Mouse (Mus musculus) CH12.LX (cell line): ENCODE data around the gene Sall4. TPM values are rescaled to one million over a fixed set of nuclear protein-coding genes. Genes with fewer than 3 reads are reported as not detected.

Source experiments
- DNase-seq: peaks from one replicate; pipeline ENCODE4 v3.0.0-alpha.2; 2013; ENCODE audit errors: extremely low read depth
- H3K27ac ChIP-seq: 2 replicates; pipeline ENCODE4 v1.5.1; 2012; ENCODE audit warnings: low read depth, mild to moderate bottlenecking, control low read depth, moderate library complexity; ENCODE audit not compliant: insufficient read depth
- H3K27me3 ChIP-seq: replicated peaks from 2 replicates; pipeline ENCODE3; 2012; ENCODE audit warnings: inconsistent platforms
- H3K36me3 ChIP-seq, 2 experiments: replicated peaks in 1 of 2; 2 replicates each; pipeline versions ENCODE3 to v1.6.1; 2012; ENCODE audit warnings: inconsistent platforms in 1 of 2, low read length in 1 of 2, mild to moderate bottlenecking in 1 of 2, mixed read lengths in 1 of 2, moderate library complexity in 1 of 2; ENCODE audit not compliant: control insufficient read depth in 1 of 2, insufficient read depth in 1 of 2
- H3K4me1 ChIP-seq, 2 experiments: 2 replicates each; pipeline ENCODE4 v1.6.1; 2012; ENCODE audit warnings: inconsistent platforms in 1 of 2, moderate library complexity in 1 of 2; ENCODE audit not compliant: insufficient read depth in 2 of 2, control insufficient read depth in 1 of 2
- H3K4me2 ChIP-seq: 2 replicates; pipeline ENCODE4 v1.6.1; 2012; ENCODE audit warnings: low read depth, mild to moderate bottlenecking, control low read depth; ENCODE audit not compliant: poor library complexity, insufficient read depth, severe bottlenecking
- H3K4me3 ChIP-seq, 3 experiments: fragments of 150-350 bp in 1 of 3; sonication (generic) in 1 of 3; replicated peaks in 1 of 3; 2 replicates each; pipeline versions ENCODE3 to v1.5.1; 2011 to 2012; ENCODE audit warnings: low read depth in 2 of 3, low read length in 2 of 3, mild to moderate bottlenecking in 2 of 3, moderate library complexity in 2 of 3, control low read depth in 1 of 3, improper control_type of control experiment in 1 of 3, inconsistent platforms in 1 of 3, mixed read lengths in 1 of 3; ENCODE audit not compliant: poor library complexity in 1 of 3
- H3K79me2 ChIP-seq: replicated peaks from 2 replicates; pipeline ENCODE4 v1.6.1; 2012; ENCODE audit warnings: mild to moderate bottlenecking, moderate library complexity; ENCODE audit not compliant: control insufficient read depth, poor library complexity, insufficient read depth, severe bottlenecking; ENCODE audit errors: extremely low read depth
- H3K9ac ChIP-seq: 2 replicates; pipeline ENCODE4 v1.6.1; 2012; ENCODE audit warnings: low read depth, mild to moderate bottlenecking, control low read depth, moderate library complexity; ENCODE audit not compliant: insufficient read depth
- H3K9me3 ChIP-seq: replicated peaks from 2 replicates; pipeline ENCODE3; 2012; ENCODE audit warnings: low read length, inconsistent platforms, mixed read lengths
- BHLHE40 ChIP-seq: IDR thresholded peaks from 2 replicates; pipeline ENCODE4 v1.6.1; 2011; ENCODE audit warnings: mild to moderate bottlenecking, low read depth, low read length, improper control_type of control experiment
- CHD2 ChIP-seq: IDR thresholded peaks from 2 replicates; pipeline ENCODE4 v1.6.1; 2011; ENCODE audit warnings: low read length, improper control_type of control experiment
- E2F4 ChIP-seq: IDR thresholded peaks from 2 replicates; pipeline ENCODE4 v1.6.1; 2011; ENCODE audit warnings: low read depth, low read length, improper control_type of control experiment; ENCODE audit not compliant: insufficient replicate concordance
- IRF4 ChIP-seq: IDR thresholded peaks from 2 replicates; pipeline ENCODE4 v1.6.1; 2014; ENCODE audit warnings: low read depth, mild to moderate bottlenecking, inconsistent platforms, low read length, improper control_type of control experiment
- JUN ChIP-seq: IDR thresholded peaks from 2 replicates; pipeline ENCODE4 v1.6.1; 2011; ENCODE audit warnings: low read depth, mild to moderate bottlenecking, low read length, improper control_type of control experiment, moderate library complexity; ENCODE audit not compliant: insufficient read depth
- MAZ ChIP-seq: IDR thresholded peaks from 2 replicates; pipeline ENCODE4 v1.6.1; 2012; ENCODE audit warnings: low read depth, mild to moderate bottlenecking, inconsistent platforms, low read length, improper control_type of control experiment, moderate library complexity
- NELFE ChIP-seq: IDR thresholded peaks from 2 replicates; pipeline ENCODE4 v1.6.1; 2011; ENCODE audit warnings: low read depth, low read length, improper control_type of control experiment
- NRF1 ChIP-seq: IDR thresholded peaks from 2 replicates; pipeline ENCODE4 v1.6.1; 2014; ENCODE audit warnings: low read depth, mild to moderate bottlenecking, inconsistent platforms, low read length, improper control_type of control experiment, moderate library complexity
- PAX5 ChIP-seq: IDR thresholded peaks from 2 replicates; pipeline ENCODE4 v1.6.1; 2012; ENCODE audit warnings: low read length, inconsistent platforms, mixed read lengths
- POLR2A ChIP-seq: IDR thresholded peaks from 2 replicates; pipeline ENCODE4 v1.6.1; 2011; ENCODE audit warnings: low read depth, mild to moderate bottlenecking, improper control_type of control experiment, low read length
- POLR2AphosphoS2 ChIP-seq: IDR thresholded peaks from 2 replicates; pipeline ENCODE4 v1.6.1; 2011; ENCODE audit warnings: low read depth, low read length, improper control_type of control experiment
- RCOR1 ChIP-seq: conservative IDR thresholded peaks from 2 replicates; pipeline ENCODE4 v1.6.1; 2012; ENCODE audit warnings: low read depth, mild to moderate bottlenecking, inconsistent platforms, low read length, improper control_type of control experiment
- UBTF ChIP-seq: IDR thresholded peaks from 2 replicates; pipeline ENCODE4 v1.6.1; 2012; ENCODE audit warnings: low read depth, mild to moderate bottlenecking, inconsistent platforms, low read length, improper control_type of control experiment, moderate library complexity
- USF1 ChIP-seq: IDR thresholded peaks from 2 replicates; pipeline ENCODE4 v1.6.1; 2014; ENCODE audit warnings: low read depth, mild to moderate bottlenecking, inconsistent platforms, low read length, improper control_type of control experiment
- USF2 ChIP-seq: conservative IDR thresholded peaks from 2 replicates; pipeline ENCODE4 v1.6.1; 2011; ENCODE audit warnings: low read depth, low read length, improper control_type of control experiment
- ZNF384 ChIP-seq: IDR thresholded peaks from 2 replicates; pipeline ENCODE4 v1.6.1; 2012; ENCODE audit warnings: low read depth, low read length, improper control_type of control experiment, inconsistent platforms
- dilution Hi-C: fragments of 300-500 bp; cut with MboI; formaldehyde crosslinking; loops from 2 replicates; pipeline ENCODE4 v1.14.3; 2020; ENCODE audit warnings: low sequenced_read_pairs; ENCODE audit not compliant: extremely low pct_unique_long_range_greater_than_20kb, extremely low pct_ligation_motif_present
- in situ Hi-C: fragments of 300-500 bp; cut with MboI; formaldehyde crosslinking; loops from 3 replicates; pipeline ENCODE4 v1.14.3; 2019; ENCODE audit warnings: low sequenced_read_pairs, low pct_ligation_motif_present, low pct_unique_long_range_greater_than_20kb, mixed read lengths
- polyA plus RNA-seq: library from polyadenylated mRNA; unstranded; fragments of >175 nt; gene quantifications from 2 replicates; pipeline ENCODE4 v1.2.1, GENCODE M21; 2012; ENCODE audit warnings: low read depth; ENCODE audit not compliant: insufficient read length
- total RNA-seq, 2 experiments: library from RNA; depleted of rRNA; stranded (reverse); fragments of 300-350 nt in 1 of 2; fragments of >200 nt in 1 of 2; gene quantifications; 2 replicates each; pipeline ENCODE4 v1.2.3; 2012 to 2014

Sall4 gene
- total and polyA plus RNA-seq, 3 experiments, result not detected

- Histone ChIP-seq H3K4me2 (no peak overlapping the region), H3K9me3 (peaks cover 18% of the 10 kb centered on the region), H3K79me2 (no peaks in the 10 kb centered on the region), H3K27ac (no peak overlapping the region), H3K4me1 (peaks cover 0 to 6% of the 10 kb centered on the region in 2 experiments; a peak in 2 of 4 replicates), H3K27me3 (peaks cover 59% of the 10 kb centered on the region), H3K36me3 (no peaks in the 10 kb centered on the region), H3K9ac (no peak overlapping the region), H3K4me3 (no peak overlapping the region)
- in situ Hi-C loops, result no loop called here
- TF ChIP-seq POLR2AphosphoS2, result no peak
- no peak for TF ChIP-seq IRF4
- no peak for TF ChIP-seq UBTF
- TF ChIP-seq POLR2A, result no peak
- TF ChIP-seq PAX5, result no peak
- TF ChIP-seq CHD2, result no peak
- no peak for TF ChIP-seq BHLHE40
- no peak for TF ChIP-seq USF2
- TF ChIP-seq NRF1, result no peak
- TF ChIP-seq ZNF384, result no peak
- no peak for TF ChIP-seq MAZ
- dilution Hi-C loops, result no loop called here
- DNase-seq, result no peak
These were observed 2.6 kb downstream of the Sall4 start for GRCm38 (mm10) chr2:168765065-168765681.

- H3K27ac ChIP-seq, result no peak overlapping the region
- peaks cover 0 to 6% of the 10 kb centered on the region in 2 experiments; a peak in 2 of 4 replicates for H3K4me1 ChIP-seq
- no peak overlapping the region for H3K4me3 ChIP-seq
- no peak for TF ChIP-seq POLR2AphosphoS2
- TF ChIP-seq POLR2A, result no peak
- no peak for TF ChIP-seq E2F4
- TF ChIP-seq MAZ, result no peak
- TF ChIP-seq BHLHE40, result no peak
- TF ChIP-seq JUN, result no peak
- no peak for TF ChIP-seq NELFE
- TF ChIP-seq NRF1, result no peak
- no peak for TF ChIP-seq UBTF
- TF ChIP-seq USF1, result no peak
- no peak for TF ChIP-seq RCOR1
- peaks cover 52% of the 10 kb centered on the region for H3K27me3 ChIP-seq
- in situ Hi-C loops (no loop called here), dilution Hi-C loops (no loop called here)
- H3K4me2 ChIP-seq, result no peak overlapping the region
- no peaks in the 10 kb centered on the region for H3K79me2 ChIP-seq
- DNase-seq, result no peak
- peaks cover 18% of the 10 kb centered on the region for H3K9me3 ChIP-seq
- H3K36me3 ChIP-seq, result no peaks in the 10 kb centered on the region
- no peak overlapping the region for H3K9ac ChIP-seq
These were observed 3.3 kb downstream of the Sall4 start for GRCm38 (mm10) chr2:168764460-168764867.
